Mouse (Mus musculus): ENCODE data around the gene Gnmt. TPM values are rescaled to one million over a fixed set of nuclear protein-coding genes. Genes with fewer than 3 reads are reported as not detected.

Gene Gnmt
- polyA plus RNA-seq, 1 experiment from 2014 or later = 1.2 TPM

GRCm38 (mm10) chr17:46678416-46678815, 50.6 kb downstream of the Gnmt start, which contains the start of gene Mea1:
Mea1 (plus strand) TSS chr17:46678793.
- Histone ChIP-seq H3K4me2 (ENCODE audit: low read depth, low read length) (peak within 1 kb of the TSS; percentile 88), H3K27me3 (replicated peaks; ENCODE audit: control insufficient read depth, insufficient read depth, low read length) (no peaks in the 10 kb centered on the region), H3K4me3 (ENCODE audit: low read depth, low read length) (peak within 1 kb of the TSS; percentile 82), H3K27ac (replicated peaks; ENCODE audit: low read depth, low read length) (peak within 1 kb of the TSS; percentile 87), H3K4me1 (ENCODE audit: control insufficient read depth, insufficient read depth, low read length) (peaks cover 24% of the 10 kb centered on the region), H3K9ac (ENCODE audit: low read depth, low read length) (peak within 1 kb of the TSS; percentile 78), H3K9me3 (ENCODE audit: control insufficient read depth, low read length) (no peaks in the 10 kb centered on the region), H3K36me3 (ENCODE audit: control insufficient read depth, insufficient read depth, low read length) (peaks cover 49% of the 10 kb centered on the region)
- no peak for ATAC-seq (ENCODE audit: low read depth)
- WGBS = 92% methylated on average over 7 of the region's 9 CpGs
- DNase-seq (ENCODE audit: low spot score) = no peak

Other genes starting within 250 kb of the Gnmt start
- gene Ttbk1, start 241.5 kb downstream of the Gnmt start, polyA plus RNA-seq (2014; fragmentation: Nextera tagmentation; extraction: Ambion mirVana) = 0.46 and 0.61 TPM in 2 replicates
- gene Dnph1, start 232.5 kb downstream of the Gnmt start, polyA plus RNA-seq (2014; fragmentation: Nextera tagmentation; extraction: Ambion mirVana) = 34.5 and 36.9 TPM in 2 replicates
- 5.5 and 6.0 TPM in 2 replicates for gene Cul9, start 182.8 kb downstream of the Gnmt start, polyA plus RNA-seq (2014; fragmentation: Nextera tagmentation; extraction: Ambion mirVana)
- 10.5 and 14.0 TPM in 2 replicates for gene Srf, start 173.0 kb downstream of the Gnmt start, polyA plus RNA-seq (2014; fragmentation: Nextera tagmentation; extraction: Ambion mirVana)
- gene Ptk7, start 99.7 kb downstream of the Gnmt start, polyA plus RNA-seq (2014; fragmentation: Nextera tagmentation; extraction: Ambion mirVana) = 68.0 and 90.7 TPM in 2 replicates
- 15.8 and 20.3 TPM in 2 replicates for gene Klc4, start 83.1 kb downstream of the Gnmt start, polyA plus RNA-seq (2014; fragmentation: Nextera tagmentation; extraction: Ambion mirVana)
- gene Mrpl2, start 82.9 kb downstream of the Gnmt start, polyA plus RNA-seq (2014; fragmentation: Nextera tagmentation; extraction: Ambion mirVana) = 91.8 and 100 TPM in 2 replicates
- gene Cul7, start 78.8 kb downstream of the Gnmt start, polyA plus RNA-seq (2014; fragmentation: Nextera tagmentation; extraction: Ambion mirVana) = 48.5 and 50.1 TPM in 2 replicates
- gene Rrp36, start 54.8 kb downstream of the Gnmt start, polyA plus RNA-seq (2014; fragmentation: Nextera tagmentation; extraction: Ambion mirVana) = 34.5 and 41.9 TPM in 2 replicates
- gene Mea1, start 50.4 kb downstream of the Gnmt start, polyA plus RNA-seq (2014; fragmentation: Nextera tagmentation; extraction: Ambion mirVana) = 132 and 143 TPM in 2 replicates
- gene Klhdc3, start 48.3 kb downstream of the Gnmt start, polyA plus RNA-seq (2014; fragmentation: Nextera tagmentation; extraction: Ambion mirVana) = 113 and 133 TPM in 2 replicates
- gene Ppp2r5d, start 24.1 kb downstream of the Gnmt start, polyA plus RNA-seq (2014; fragmentation: Nextera tagmentation; extraction: Ambion mirVana) = 79.5 and 87.5 TPM in 2 replicates
- gene Pex6, start 17.7 kb downstream of the Gnmt start, polyA plus RNA-seq (2014; fragmentation: Nextera tagmentation; extraction: Ambion mirVana) = 22.2 and 26.7 TPM in 2 replicates
- gene Cnpy3, start 23.0 kb upstream of the Gnmt start, polyA plus RNA-seq (2014; fragmentation: Nextera tagmentation; extraction: Ambion mirVana) = 62.6 and 68.5 TPM in 2 replicates
- 0.21 and 0.31 TPM in 2 replicates for gene Ptcra, start 34.5 kb upstream of the Gnmt start, polyA plus RNA-seq (2014; fragmentation: Nextera tagmentation; extraction: Ambion mirVana)
- 86.2 and 92.3 TPM in 2 replicates for gene 2310039H08Rik, start 43.5 kb upstream of the Gnmt start, polyA plus RNA-seq (2014; fragmentation: Nextera tagmentation; extraction: Ambion mirVana)
- 124 and 126 TPM in 2 replicates for gene Rpl7l1, start 53.5 kb upstream of the Gnmt start, polyA plus RNA-seq (2014; fragmentation: Nextera tagmentation; extraction: Ambion mirVana)
- gene Bicral, start 129.3 kb upstream of the Gnmt start, polyA plus RNA-seq (2014; fragmentation: Nextera tagmentation; extraction: Ambion mirVana) = 5.3 and 5.7 TPM in 2 replicates
- gene Tbcc, start 161.5 kb upstream of the Gnmt start, polyA plus RNA-seq (2014; fragmentation: Nextera tagmentation; extraction: Ambion mirVana) = 55.0 and 63.3 TPM in 2 replicates
- gene Prph2, start 181.3 kb upstream of the Gnmt start, polyA plus RNA-seq (2014; fragmentation: Nextera tagmentation; extraction: Ambion mirVana) = not detected in 2 replicates